Mouse (Mus musculus) C2C12 (cell line): Measurements from ENCODE around the gene Slc25a3. TPM values are rescaled to one million over a fixed set of nuclear protein-coding genes. Genes with fewer than 3 reads are reported as not detected.

Source experiments
- H3K27me3 ChIP-seq: one replicate; pipeline ENCODE4 v1.6.1; 2011; ENCODE audit not compliant: control insufficient read depth, insufficient read depth, insufficient read length
- H3K36me3 ChIP-seq: one replicate; pipeline ENCODE4 v1.6.1; 2011; ENCODE audit not compliant: control insufficient read depth, insufficient read depth
- H3K4me3 ChIP-seq: one replicate; pipeline ENCODE4 v1.5.1; 2011; ENCODE audit warnings: mild to moderate bottlenecking, control low read depth; ENCODE audit not compliant: poor library complexity, insufficient read depth, severe bottlenecking
- H3K79me2 ChIP-seq: one replicate; pipeline ENCODE4 v1.6.1; 2011; ENCODE audit not compliant: control insufficient read depth, insufficient read depth
- H3K79me3 ChIP-seq: one replicate; pipeline ENCODE4 v1.6.1; 2011; ENCODE audit warnings: low read depth, control low read depth
- H3ac ChIP-seq: one replicate; pipeline ENCODE3; 2011; ENCODE audit warnings: low read depth; ENCODE audit not compliant: control insufficient read depth, insufficient read length
- CEBPB ChIP-seq: IDR thresholded peaks from one replicate; pipeline ENCODE4 v1.6.1; 2011; ENCODE audit warnings: low read depth, mild to moderate bottlenecking, control low read depth, moderate library complexity
- CTCF ChIP-seq: IDR thresholded peaks from one replicate; pipeline ENCODE4 v1.5.1; 2011; ENCODE audit not compliant: control insufficient read depth, insufficient read depth, insufficient read length
- FOSL1 ChIP-seq: IDR thresholded peaks from one replicate; pipeline ENCODE4 v1.8.0; 2011; ENCODE audit warnings: mild to moderate bottlenecking, low read length; ENCODE audit not compliant: poor library complexity, insufficient read depth, severe bottlenecking
- MAX ChIP-seq: IDR thresholded peaks from one replicate; pipeline ENCODE4 v1.6.1; 2011; ENCODE audit warnings: mild to moderate bottlenecking, control low read depth
- MYOD1 ChIP-seq: IDR thresholded peaks from one replicate; pipeline ENCODE4 v1.6.1; 2011; ENCODE audit warnings: low read depth; ENCODE audit not compliant: control insufficient read depth, insufficient read length
- MYOG ChIP-seq: IDR thresholded peaks from one replicate; pipeline ENCODE4 v1.6.1; 2011; ENCODE audit not compliant: control insufficient read depth, insufficient read length; ENCODE audit errors: extremely low read depth
- USF1 ChIP-seq: IDR thresholded peaks from one replicate; pipeline ENCODE4 v1.6.1; 2011; ENCODE audit warnings: low read depth, mild to moderate bottlenecking, control low read depth, moderate library complexity
- long read RNA-seq, 2 experiments: library from polyadenylated mRNA; unstranded; transcript quantifications; one replicate each; pipeline ENCODE4 v2.0.0; 2019 to 2020
- polyA plus RNA-seq: library from polyadenylated mRNA; unstranded; fragments of >200 nt; fragmentation: generic; extraction: Trizol; gene quantifications from one replicate; pipeline ENCODE4 v1.2.1, GENCODE M21; 2012; ENCODE audit warnings: missing spikeins

The Slc25a3 gene
- 722 TPM for polyA plus RNA-seq
- long read RNA-seq, experiment 1, transcript Slc25a3-201 (8 exons, 1,612 nt), result major isoform, 592 of 791 reads
- long read RNA-seq, experiment 1, transcript Slc25a3-206 (8 exons, 1,341 nt), result minor isoform, 17 of 791 reads
- long read RNA-seq, experiment 1, transcript Slc25a3-203 (7 exons, 1,483 nt), result minor isoform, 37 of 791 reads
- long read RNA-seq, experiment 1, partial matches to known transcripts, result 38 of 791 reads
- long read RNA-seq, experiment 1, other reads (novel, unspliced or antisense), result 103 of 791 reads
- long read RNA-seq, experiment 2, transcript Slc25a3-201 (8 exons, 1,612 nt), result major isoform, 1,900 of 2,061 reads
- long read RNA-seq, experiment 2, transcript Slc25a3-203 (7 exons, 1,483 nt), result minor isoform, 23 of 2,061 reads
- long read RNA-seq, experiment 2, partial matches to known transcripts, result 8 of 2,061 reads
- long read RNA-seq, experiment 2, other reads (novel, unspliced or antisense), result 125 of 2,061 reads

DNA sequence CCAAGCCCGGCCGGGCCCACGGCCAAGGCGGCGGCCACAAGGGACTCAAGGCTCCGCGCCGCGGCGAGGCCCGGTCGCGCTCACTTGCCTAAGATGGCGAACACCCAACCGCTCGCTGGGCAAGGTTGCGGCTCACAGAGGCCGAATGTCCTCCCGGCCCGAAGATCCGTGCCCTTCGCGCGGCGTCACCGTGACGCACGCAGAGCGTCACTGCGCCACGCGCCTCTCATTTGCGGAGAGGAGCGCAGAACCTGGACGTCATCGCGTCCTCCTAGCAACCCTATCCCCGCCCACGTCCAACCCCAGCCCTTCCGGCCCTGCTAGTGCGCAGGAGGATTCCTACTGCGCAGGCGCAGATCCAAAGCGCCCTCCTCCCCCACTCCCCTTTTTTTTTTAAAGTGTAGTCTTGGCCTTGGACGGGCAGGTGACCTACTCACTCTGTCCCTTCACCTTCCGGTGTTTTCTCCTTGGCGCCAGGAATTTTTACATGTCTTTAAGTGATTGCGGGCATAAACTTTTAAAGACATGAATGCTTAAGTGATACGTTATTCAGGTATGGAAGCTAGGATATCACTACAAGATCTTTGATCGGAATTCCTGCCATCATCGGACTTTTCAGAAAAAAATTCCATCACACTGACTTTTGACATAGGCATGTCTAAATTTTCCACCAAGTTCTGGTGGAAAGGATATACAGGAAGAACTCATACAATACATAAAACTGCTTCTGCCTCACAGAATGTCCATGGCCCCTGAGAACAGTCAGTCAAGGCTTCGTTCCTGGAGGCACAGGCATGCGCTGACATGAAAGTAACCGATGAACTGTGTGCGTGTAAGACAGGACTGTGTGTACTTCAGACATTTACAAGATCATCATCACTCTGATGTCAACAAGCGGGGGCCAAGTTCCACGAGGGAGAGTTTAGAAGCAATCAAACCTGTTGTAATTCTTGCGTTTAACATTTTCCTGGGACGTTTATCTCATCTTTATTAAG, at the start of gene Slc25a3:
TSS of gene Slc25a3 (minus strand) at position 232 of the 995 bp plus-strand sequence.
- TF ChIP-seq MYOG, result no peak
- TF ChIP-seq MAX, result peak; percentile 48
- peak; percentile 29 for TF ChIP-seq USF1
- TF ChIP-seq CTCF, result no peak

DNA sequence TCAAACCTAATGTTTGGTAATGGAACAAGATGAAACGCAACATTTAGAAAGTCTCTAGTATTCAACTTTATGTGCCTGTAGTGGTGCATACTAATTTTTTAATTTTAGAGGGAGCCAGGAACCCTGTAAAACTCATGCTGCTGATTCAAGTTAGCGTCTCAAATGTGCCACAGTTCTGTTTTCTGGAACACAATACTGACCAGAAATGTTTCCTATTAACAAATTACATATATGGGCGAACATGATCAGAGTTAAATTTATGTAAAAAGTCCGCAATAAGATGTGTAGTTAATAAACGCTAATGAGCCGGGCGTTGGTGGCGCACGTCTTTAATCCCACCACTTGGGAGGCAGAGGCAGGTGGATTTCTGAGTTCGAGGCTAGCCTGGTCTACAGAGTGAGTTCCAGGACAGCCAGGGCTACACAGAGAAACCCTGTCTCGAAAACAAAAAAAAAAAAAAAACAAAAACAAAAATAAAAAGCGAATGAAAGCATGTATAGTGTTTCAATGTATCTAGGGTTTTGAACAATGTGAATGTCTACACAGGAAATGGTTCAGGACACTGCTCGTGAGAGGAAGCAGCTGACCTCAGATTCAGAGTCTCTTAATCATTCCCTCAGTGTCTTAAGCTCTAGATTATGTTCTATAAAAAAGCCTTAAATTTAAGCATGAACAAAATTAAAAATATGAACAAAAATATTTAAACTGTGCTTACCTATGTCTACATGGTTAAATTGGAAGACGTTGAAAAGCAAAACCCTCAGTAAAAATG, 48.7 kb upstream of the Slc25a3 start:
- peaks cover 78% of the 10 kb centered on the region for H3K79me2 ChIP-seq
- peaks cover 18% of the 10 kb centered on the region for H3K36me3 ChIP-seq
- H3K27me3 ChIP-seq, result no peaks in the 10 kb centered on the region
- H3K4me3 ChIP-seq, result peak overlapping the region; percentile 95
- peaks cover 35% of the 10 kb centered on the region for H3K79me3 ChIP-seq
- H3ac ChIP-seq, result no peak overlapping the region
- no peak for TF ChIP-seq CEBPB
- TF ChIP-seq MYOD1, result no peak
- TF ChIP-seq CTCF, result no peak
- no peak for TF ChIP-seq MAX
- TF ChIP-seq FOSL1, result no peak
- no peak for TF ChIP-seq MYOG
- no peak for TF ChIP-seq USF1

More for the DNA sequence above, at the start of gene Slc25a3:
- H3K79me2 ChIP-seq, result peaks cover 46% of the 10 kb centered on the region
- no peaks in the 10 kb centered on the region for H3K27me3 ChIP-seq
- peaks cover 39% of the 10 kb centered on the region for H3K36me3 ChIP-seq
- peak within 1 kb of the TSS; percentile 98 for H3ac ChIP-seq
- peak within 1 kb of the TSS; percentile 98 for H3K4me3 ChIP-seq
- peaks cover 42% of the 10 kb centered on the region for H3K79me3 ChIP-seq

- Histone ChIP-seq H3K79me3 (peaks cover 43% of the 10 kb centered on the region), H3K79me2 (peaks cover 80% of the 10 kb centered on the region), H3K4me3 (peak overlapping the region; percentile 95), H3K36me3 (peaks cover 21% of the 10 kb centered on the region), H3K27me3 (no peaks in the 10 kb centered on the region), H3ac (peak overlapping the region; percentile 98)
- peak; percentile 76 for TF ChIP-seq MAX
- TF ChIP-seq MYOD1, result no peak
Measured at GRCm38 (mm10) chr10:91171455-91172328, 47.8 kb upstream of the Slc25a3 start.

DNA sequence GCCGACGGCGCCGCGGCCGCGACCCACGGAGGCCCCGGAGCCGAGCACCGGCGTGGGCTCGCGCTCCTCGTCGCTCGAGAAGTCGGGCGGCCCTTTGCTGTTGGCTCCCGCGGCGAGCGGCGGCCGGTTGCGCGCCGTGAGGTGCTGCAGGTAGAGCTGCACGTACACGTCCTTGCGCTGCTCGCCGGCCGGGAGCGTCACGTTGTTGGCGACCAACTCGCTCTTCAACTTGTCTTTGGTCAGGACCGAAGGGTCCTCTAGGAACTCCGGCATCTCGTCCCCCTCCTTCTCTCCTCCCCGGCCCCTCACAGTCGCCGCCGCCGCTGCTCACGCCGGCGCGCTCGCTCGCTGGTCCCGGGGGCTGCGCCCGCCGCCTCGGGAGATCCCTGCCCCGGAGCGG, 47.2 kb upstream of the Slc25a3 start:
- Histone ChIP-seq H3K79me2 (peaks cover 80% of the 10 kb centered on the region), H3K36me3 (peaks cover 28% of the 10 kb centered on the region), H3K4me3 (peak overlapping the region; percentile 95), H3K27me3 (no peaks in the 10 kb centered on the region), H3K79me3 (peaks cover 50% of the 10 kb centered on the region), H3ac (peak overlapping the region; percentile 98)
- no peak for TF ChIP-seq USF1
- TF ChIP-seq CTCF, result no peak
- TF ChIP-seq MAX, result no peak
